Mouse (Mus musculus): Measurements from ENCODE around the gene Mrpl14. TPM values are rescaled to one million over a fixed set of nuclear protein-coding genes. Genes with fewer than 3 reads are reported as not detected.
A peak's percentile ranks its signal among the peaks of the same experiment; 100 is the strongest.

Gene Mrpl14
- polyA plus RNA-seq (2012) = 60.8 and 73.7 TPM in 2 replicates

DNA sequence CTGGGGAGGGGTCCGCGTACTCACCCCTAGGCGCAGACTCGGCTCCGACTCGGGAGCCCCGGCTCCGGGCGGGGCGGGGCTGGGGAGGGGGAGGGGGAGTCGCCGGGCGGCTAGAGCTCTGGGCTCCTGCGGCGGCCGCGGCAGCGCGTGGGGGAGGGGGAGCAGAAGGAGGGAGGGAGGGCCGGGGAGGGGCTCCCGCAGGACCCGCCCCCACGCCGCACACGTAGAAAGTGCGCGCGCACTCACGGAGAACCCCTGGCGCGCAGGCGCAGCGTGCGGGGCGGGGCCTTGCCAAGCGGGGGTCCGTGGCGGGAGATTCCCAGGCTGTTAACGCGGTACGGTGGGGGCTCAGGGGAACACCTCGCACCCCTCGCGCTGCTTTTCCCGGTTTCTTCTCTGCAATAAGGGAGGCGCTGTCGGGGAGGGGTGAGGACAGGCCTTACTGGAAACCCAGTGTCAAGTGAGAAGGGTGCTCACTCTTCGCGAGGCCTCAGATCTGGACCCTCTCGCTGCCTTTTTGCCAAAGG is at the start of gene Mrpl14:
Mrpl14 (plus strand) TSS at position 230 of the 527 bp plus-strand sequence.
- peaks cover 7% of the 10 kb centered on the region for H3K27me3 ChIP-seq (ENCODE audit: control insufficient read depth)
- H3K9me3 ChIP-seq (ENCODE audit: control insufficient read depth, low read length) = no peaks in the 10 kb centered on the region
- H3K36me3 ChIP-seq (ENCODE audit: control insufficient read depth) = peaks cover 10% of the 10 kb centered on the region
- H3K4me3 ChIP-seq (replicated peaks) = peak within 1 kb of the TSS; percentile 89
- H3K4me1 ChIP-seq (ENCODE audit: control insufficient read depth) = peaks cover 48% of the 10 kb centered on the region
- TF ChIP-seq GATA1 (IDR thresholded peaks at IDR 0.05; ENCODE audit: low read length) = peak; percentile 20; the same call in 1 of the 2 replicates
- no peak for TF ChIP-seq TAL1 (IDR thresholded peaks at IDR 0.05; ENCODE audit: low read length)

DNA sequence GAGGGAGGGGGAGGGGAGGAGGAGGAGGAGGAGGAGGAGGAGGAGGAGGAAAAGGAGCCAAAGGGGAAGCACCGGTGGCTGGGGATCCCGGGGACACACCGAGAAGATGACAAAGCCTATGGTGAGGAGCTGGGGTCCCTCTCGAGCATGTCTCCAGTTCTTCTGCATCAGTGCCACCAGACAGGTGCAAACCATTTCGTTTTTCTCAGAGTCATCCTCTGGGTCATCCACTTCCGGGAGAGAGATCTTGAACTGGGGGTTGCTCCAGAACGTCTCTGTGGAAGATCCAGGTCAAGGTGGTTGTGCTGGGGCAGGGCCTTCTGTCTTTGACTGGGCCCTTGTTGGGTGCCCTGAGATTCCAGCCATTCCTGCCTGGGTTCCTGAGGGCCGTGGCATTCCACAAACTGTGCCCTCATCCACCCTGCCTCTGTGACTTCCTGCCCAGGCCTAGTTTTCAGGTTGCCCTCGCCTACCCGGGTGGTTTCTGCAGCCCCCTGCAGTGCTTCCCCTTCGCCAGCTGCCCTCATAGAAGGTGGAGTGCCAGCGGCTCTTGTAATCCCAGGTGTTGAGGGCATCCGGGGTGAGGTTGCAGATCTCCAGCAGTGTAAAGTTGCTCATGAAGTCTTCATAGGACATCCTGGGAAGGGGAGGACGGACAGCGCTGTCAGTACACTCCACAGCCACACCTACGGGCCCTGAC is 47.4 kb upstream of the Mrpl14 start:
- no peak overlapping the region for H3K4me3 ChIP-seq (replicated peaks)
- TF ChIP-seq GATA1 (IDR thresholded peaks at IDR 0.05; ENCODE audit: low read length) (no peak), TAL1 (IDR thresholded peaks at IDR 0.05; ENCODE audit: low read length) (no peak)
- H3K36me3 ChIP-seq (ENCODE audit: control insufficient read depth) = no peaks in the 10 kb centered on the region
- H3K4me1 ChIP-seq (ENCODE audit: control insufficient read depth) = peaks cover 3% of the 10 kb centered on the region
- peaks cover 6% of the 10 kb centered on the region for H3K27me3 ChIP-seq (ENCODE audit: control insufficient read depth)
- H3K9me3 ChIP-seq (ENCODE audit: control insufficient read depth, low read length) = no peaks in the 10 kb centered on the region; the same call in 1 of the 2 replicates

DNA sequence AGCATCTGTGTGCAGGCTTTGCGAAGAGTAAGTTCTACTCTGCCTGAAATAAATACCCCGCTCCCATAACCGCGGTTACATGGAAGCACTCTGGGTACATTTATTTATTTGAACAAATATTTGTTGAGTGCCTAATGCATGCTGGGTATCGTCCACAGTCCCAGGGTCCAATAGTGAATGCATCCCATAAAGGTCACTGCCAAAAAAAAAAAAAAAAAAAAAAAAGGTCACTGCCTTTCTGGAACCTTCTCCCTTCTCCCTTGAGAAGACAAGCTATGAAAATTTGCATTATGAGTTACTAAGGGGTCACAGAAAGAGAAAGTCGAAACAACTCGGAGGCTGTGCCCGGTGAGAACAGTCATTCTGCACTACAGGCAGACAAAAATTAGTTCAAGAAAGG is 44.1 kb upstream of the Mrpl14 start:
- Histone ChIP-seq H3K4me1 (ENCODE audit: control insufficient read depth) (peaks cover 3% of the 10 kb centered on the region), H3K4me3 (replicated peaks) (no peak overlapping the region), H3K36me3 (ENCODE audit: control insufficient read depth) (no peaks in the 10 kb centered on the region), H3K9me3 (ENCODE audit: control insufficient read depth, low read length) (peaks cover 5% of the 10 kb centered on the region), H3K27me3 (ENCODE audit: control insufficient read depth) (peaks cover 6% of the 10 kb centered on the region)
- TF ChIP-seq GATA1 (IDR thresholded peaks at IDR 0.05; ENCODE audit: low read length) (no peak), TAL1 (IDR thresholded peaks at IDR 0.05; ENCODE audit: low read length) (no peak)

DNA sequence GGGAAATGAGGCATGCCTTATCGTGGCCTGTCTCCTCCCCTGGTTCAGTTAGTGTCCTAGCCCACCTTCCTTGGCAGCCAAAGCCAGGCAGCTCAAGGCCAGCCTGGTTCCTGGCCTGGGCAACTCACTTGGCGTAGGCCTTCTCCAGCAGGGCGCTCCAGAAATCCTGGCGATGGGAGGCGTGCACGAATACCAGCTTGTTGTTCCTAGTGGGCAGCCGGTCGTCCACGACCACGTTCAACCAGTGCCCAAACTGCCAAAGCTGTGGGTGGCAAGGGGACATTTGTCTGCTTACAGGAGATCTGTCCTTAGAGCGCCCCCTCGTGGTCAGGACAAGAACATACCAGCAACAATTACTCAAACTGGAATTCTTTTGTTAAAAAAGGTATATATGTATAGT is 43.4 kb upstream of the Mrpl14 start:
- no peak overlapping the region for H3K4me3 ChIP-seq (replicated peaks)
- H3K4me1 ChIP-seq (ENCODE audit: control insufficient read depth) = peaks cover 3% of the 10 kb centered on the region
- H3K27me3 ChIP-seq (ENCODE audit: control insufficient read depth) = peaks cover 6% of the 10 kb centered on the region
- no peaks in the 10 kb centered on the region for H3K36me3 ChIP-seq (ENCODE audit: control insufficient read depth)
- H3K9me3 ChIP-seq (ENCODE audit: control insufficient read depth, low read length) = peaks cover 5% of the 10 kb centered on the region
- no peak for TF ChIP-seq TAL1 (IDR thresholded peaks at IDR 0.05; ENCODE audit: low read length)
- TF ChIP-seq GATA1 (IDR thresholded peaks at IDR 0.05; ENCODE audit: low read length) = no peak

DNA sequence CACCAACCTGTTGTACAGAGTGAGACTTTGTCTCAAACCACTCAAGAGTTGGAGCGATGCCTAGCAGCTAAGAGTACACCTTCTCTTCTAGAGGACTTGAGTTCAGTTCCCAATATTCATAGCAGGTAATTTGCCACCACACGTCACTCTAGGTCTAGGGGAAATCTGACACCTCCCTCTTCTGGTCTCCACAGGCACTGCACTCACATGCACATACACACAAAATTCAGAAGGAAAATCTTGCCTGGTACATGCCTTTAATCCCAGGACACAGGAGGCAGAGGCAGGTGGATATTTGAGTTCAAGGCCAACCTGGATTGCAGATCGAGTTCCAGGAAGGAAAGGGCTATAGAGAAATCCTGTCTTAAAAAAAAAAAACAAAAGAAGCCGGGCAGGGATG is 41.9 kb upstream of the Mrpl14 start:
- H3K36me3 ChIP-seq (ENCODE audit: control insufficient read depth) = no peaks in the 10 kb centered on the region
- TF ChIP-seq TAL1 (IDR thresholded peaks at IDR 0.05; ENCODE audit: low read length) (no peak), GATA1 (IDR thresholded peaks at IDR 0.05; ENCODE audit: low read length) (no peak)
- H3K9me3 ChIP-seq (ENCODE audit: control insufficient read depth, low read length) = peaks cover 5% of the 10 kb centered on the region
- peaks cover 3% of the 10 kb centered on the region for H3K4me1 ChIP-seq (ENCODE audit: control insufficient read depth)
- H3K27me3 ChIP-seq (ENCODE audit: control insufficient read depth) = peaks cover 3% of the 10 kb centered on the region
- H3K4me3 ChIP-seq (replicated peaks) = no peak overlapping the region

DNA sequence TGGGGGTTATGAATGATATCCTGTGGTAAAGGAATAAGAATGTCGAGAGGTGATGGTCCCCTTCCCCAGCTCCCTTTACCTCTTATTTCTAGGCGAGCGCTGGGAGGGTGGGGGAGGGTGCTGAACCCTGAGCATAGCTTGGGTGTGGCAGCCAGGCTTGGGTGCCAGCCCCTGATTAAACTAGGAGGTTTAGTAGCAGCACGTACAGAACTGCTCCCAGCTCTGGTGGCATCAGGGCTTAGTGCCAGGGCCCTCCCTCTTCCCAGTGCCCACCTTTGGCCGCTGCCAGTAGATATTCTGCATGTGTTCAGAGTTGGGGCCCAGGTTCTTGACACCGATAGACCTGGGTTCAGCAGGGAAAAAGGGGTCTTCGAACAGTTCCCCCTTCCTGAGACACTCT is 32.9 kb upstream of the Mrpl14 start:
- TF ChIP-seq TAL1 (IDR thresholded peaks at IDR 0.05; ENCODE audit: low read length) (no peak), GATA1 (IDR thresholded peaks at IDR 0.05; ENCODE audit: low read length) (no peak)
- Histone ChIP-seq H3K4me3 (replicated peaks) (no peak overlapping the region), H3K4me1 (ENCODE audit: control insufficient read depth) (peaks cover 21% of the 10 kb centered on the region)

DNA sequence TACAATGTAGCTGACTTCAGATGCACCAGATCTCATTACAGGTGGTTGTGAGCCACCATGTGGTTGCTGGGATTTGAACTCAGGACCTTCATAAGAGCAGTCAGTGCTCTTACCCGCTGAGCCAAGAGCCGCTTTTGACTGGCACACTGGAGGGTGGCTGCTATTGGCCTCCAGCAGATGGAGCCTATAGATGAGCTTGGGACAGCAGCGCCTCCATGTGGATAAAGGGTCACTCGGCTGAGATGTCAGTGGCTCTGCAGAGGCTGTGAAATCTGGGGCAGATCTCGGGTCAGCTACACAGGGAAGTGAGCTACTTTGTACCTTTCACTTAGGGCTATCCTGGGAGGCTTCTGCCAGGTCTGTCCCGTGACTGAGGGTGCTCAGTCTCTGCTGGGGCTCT is 30.3 kb upstream of the Mrpl14 start:
- peaks cover 23% of the 10 kb centered on the region for H3K4me1 ChIP-seq (ENCODE audit: control insufficient read depth)
- H3K27me3 ChIP-seq (ENCODE audit: control insufficient read depth) = no peaks in the 10 kb centered on the region
- no peak for TF ChIP-seq GATA1 (IDR thresholded peaks at IDR 0.05; ENCODE audit: low read length)
- TF ChIP-seq TAL1 (IDR thresholded peaks at IDR 0.05; ENCODE audit: low read length) = no peak
- no peak overlapping the region for H3K4me3 ChIP-seq (replicated peaks)
- H3K9me3 ChIP-seq (ENCODE audit: control insufficient read depth, low read length) = no peaks in the 10 kb centered on the region
- H3K36me3 ChIP-seq (ENCODE audit: control insufficient read depth) = peaks cover 1% of the 10 kb centered on the region; the same call in 1 of the 2 replicates

More for the DNA sequence above, 32.9 kb upstream of the Mrpl14 start:
- H3K27me3 ChIP-seq (ENCODE audit: control insufficient read depth) = no peaks in the 10 kb centered on the region
- no peaks in the 10 kb centered on the region for H3K9me3 ChIP-seq (ENCODE audit: control insufficient read depth, low read length)
- no peaks in the 10 kb centered on the region for H3K36me3 ChIP-seq (ENCODE audit: control insufficient read depth)

DNA sequence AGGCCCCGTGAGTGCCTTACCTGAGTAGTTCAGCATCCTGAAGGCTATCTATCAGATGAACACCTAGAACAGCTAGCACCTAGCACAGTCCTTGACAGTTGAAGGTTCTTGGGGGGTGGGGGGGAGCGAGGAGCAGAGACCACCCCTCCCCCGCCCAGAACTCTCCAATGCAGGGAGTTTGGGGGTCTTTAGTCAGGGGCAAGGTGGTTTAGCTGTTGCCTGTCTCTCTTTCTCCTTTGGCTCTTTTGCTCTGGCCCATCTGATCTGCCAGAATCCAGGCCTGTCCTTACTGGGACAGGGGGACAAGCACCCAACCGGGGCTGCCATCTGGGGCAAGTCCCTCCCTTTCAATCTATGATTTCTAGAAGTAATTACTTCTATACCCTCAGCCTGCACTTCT is 26.9 kb upstream of the Mrpl14 start, which contains the start of gene Capn11:
Capn11 (minus strand) TSS at position 101 of the 400 bp plus-strand sequence.
- Histone ChIP-seq H3K36me3 (ENCODE audit: control insufficient read depth) (peaks cover 18% of the 10 kb centered on the region), H3K9me3 (ENCODE audit: control insufficient read depth, low read length) (no peaks in the 10 kb centered on the region), H3K27me3 (ENCODE audit: control insufficient read depth) (no peaks in the 10 kb centered on the region), H3K4me1 (ENCODE audit: control insufficient read depth) (peaks cover 14% of the 10 kb centered on the region), H3K4me3 (replicated peaks) (no peak within 1 kb of the TSS)
- no peak for TF ChIP-seq TAL1 (IDR thresholded peaks at IDR 0.05; ENCODE audit: low read length)
- TF ChIP-seq GATA1 (IDR thresholded peaks at IDR 0.05; ENCODE audit: low read length) = no peak

DNA sequence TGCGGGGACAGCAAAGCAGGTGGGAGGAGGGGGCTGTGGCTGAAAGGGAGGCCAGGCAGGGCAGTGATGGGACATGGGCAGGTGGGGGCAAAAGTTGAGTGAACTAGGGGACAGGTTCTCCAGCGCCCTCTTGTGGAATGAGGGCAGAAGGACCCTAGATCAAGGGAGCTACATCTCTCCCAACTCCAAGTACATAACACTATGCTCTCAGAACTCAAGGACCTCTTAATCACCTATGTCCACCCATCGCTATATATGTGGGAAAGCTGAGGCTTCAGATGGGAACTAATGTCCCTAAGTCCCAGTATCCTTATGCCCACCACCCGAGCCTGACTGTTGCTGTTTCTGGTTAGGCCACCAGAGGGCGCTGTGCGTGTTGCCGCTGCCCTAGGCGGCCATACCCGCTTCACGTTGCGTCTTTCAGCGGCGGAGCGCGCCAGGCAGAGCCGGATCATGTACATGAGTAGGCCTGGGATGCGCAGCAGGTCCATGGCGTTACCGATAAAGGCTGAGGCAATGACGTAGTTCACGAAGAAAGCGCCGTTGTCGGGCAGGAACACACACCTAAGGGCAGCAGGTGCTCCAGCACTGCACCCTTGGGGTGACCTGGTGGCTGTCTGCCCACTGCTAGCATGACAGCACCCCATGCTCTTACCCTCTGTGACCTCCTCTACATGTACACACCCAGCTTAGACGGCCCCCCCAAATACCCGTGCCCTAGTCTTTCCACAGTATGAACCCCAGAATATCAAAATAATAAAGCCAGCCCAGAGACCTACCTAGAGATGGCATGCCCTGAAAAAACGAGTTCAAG is 22.8 kb upstream of the Mrpl14 start:
- Histone ChIP-seq H3K36me3 (ENCODE audit: control insufficient read depth) (peaks cover 43% of the 10 kb centered on the region), H3K9me3 (ENCODE audit: control insufficient read depth, low read length) (no peaks in the 10 kb centered on the region), H3K27me3 (ENCODE audit: control insufficient read depth) (no peaks in the 10 kb centered on the region), H3K4me1 (ENCODE audit: control insufficient read depth) (peaks cover 15% of the 10 kb centered on the region), H3K4me3 (replicated peaks) (peak overlapping the region; percentile 39)
- TF ChIP-seq GATA1 (IDR thresholded peaks at IDR 0.05; ENCODE audit: low read length) = no peak
- no peak for TF ChIP-seq TAL1 (IDR thresholded peaks at IDR 0.05; ENCODE audit: low read length)

Measured in erythroblast, embryonic 14.5 days (primary cell).